Mouse (Mus musculus) bone marrow, adult 2 months (tissue): Measurements from ENCODE around the gene H6pd.

ENCODE experiments used
- CTCF ChIP-seq: fragments of 200-500 bp; IDR thresholded peaks from 2 replicates; pipeline ENCODE4 v1.5.1; 2011; ENCODE audit warnings: low read length, control low read depth; ENCODE audit not compliant: control insufficient read depth, insufficient read depth
- POLR2A ChIP-seq: fragments of 200-500 bp; IDR thresholded peaks from 2 replicates; pipeline ENCODE4 v1.6.1; 2011; ENCODE audit warnings: low read depth, mild to moderate bottlenecking, control low read depth, low read length, borderline replicate concordance; ENCODE audit not compliant: control insufficient read depth

- no peak for TF ChIP-seq CTCF
- no peak for TF ChIP-seq POLR2A
Observed at GRCm38 (mm10) chr4:149956048-149956447, 52.8 kb downstream of the H6pd start.
